In the genomic region with DNA sequence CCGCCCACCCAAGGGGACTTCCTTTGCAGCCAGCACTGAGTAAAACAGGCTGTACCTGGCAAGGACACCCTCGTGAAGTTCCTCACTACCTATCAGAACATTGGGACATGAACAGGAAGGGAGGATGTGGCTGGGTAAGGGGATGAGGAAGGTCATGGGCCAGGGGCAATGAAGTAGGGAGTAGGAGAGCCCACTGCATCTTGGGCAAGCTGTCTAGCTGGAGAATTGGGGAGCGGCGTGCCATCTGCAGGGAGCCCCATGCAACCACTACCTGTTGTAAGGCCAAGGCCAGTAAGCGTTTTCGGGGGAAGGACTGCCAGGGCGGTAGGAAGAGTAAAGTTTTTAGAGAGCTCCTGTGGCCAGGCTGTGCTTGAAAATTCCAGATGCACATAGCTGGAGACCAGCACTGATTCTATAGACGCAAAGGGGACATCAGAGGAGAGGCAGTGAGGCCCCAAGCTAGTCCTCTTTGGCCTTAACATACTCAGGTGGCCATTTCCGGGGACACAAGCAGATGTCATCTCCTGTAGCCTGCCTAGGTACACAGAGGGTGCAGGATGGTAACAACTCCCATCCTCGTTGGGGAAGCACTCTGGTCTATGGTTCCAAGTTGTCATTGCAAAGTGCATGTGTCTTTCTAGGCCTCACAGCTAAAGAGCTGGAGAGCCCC, we compare ENCODE assay signal across 29 mouse cellular contexts. TPM values are rescaled to one million over a fixed set of nuclear protein-coding genes. Genes with fewer than 3 reads are reported as not detected.
"Had no signal": no experiment of that assay in that cellular context is flagged by ENCODE, and none has a peak within 500 bp of the region (broad histone marks: within the 10 kb centered on the region; RNA-seq: fewer than 3 reads in every experiment).

No protein-coding gene starts in this region.

- H3K9me3 ChIP-seq: heart, embryonic 10.5 days; heart, embryonic 13.5 days; heart, embryonic 15.5 days; hindbrain, embryonic 12.5 days; kidney, embryonic 15.5 days; limb, embryonic 13.5 days; limb, embryonic 15.5 days; liver, embryonic 12.5 days had no signal

- H3K4me3 ChIP-seq: heart, embryonic 10.5 days; heart, embryonic 13.5 days; heart, embryonic 15.5 days; hindbrain, embryonic 12.5 days; kidney, embryonic 15.5 days; limb, embryonic 13.5 days; limb, embryonic 15.5 days; liver, embryonic 12.5 days had no signal

- H3K27ac ChIP-seq: heart, embryonic 10.5 days; heart, embryonic 13.5 days; heart, embryonic 15.5 days; hindbrain, embryonic 12.5 days; hindbrain, embryonic 14.5 days; kidney, embryonic 15.5 days; kidney, postnatal 0 days; limb, embryonic 13.5 days; limb, embryonic 15.5 days; liver, embryonic 12.5 days had no signal

- H3K9ac ChIP-seq: heart, embryonic 13.5 days; heart, embryonic 15.5 days; hindbrain, embryonic 12.5 days; hindbrain, embryonic 14.5 days; kidney, embryonic 15.5 days; limb, embryonic 13.5 days; limb, embryonic 15.5 days; liver, embryonic 12.5 days had no signal

- DNase-seq: gastrocnemius, postnatal 14 days; gastrocnemius, postnatal 36 days; heart, adult 18-20 months; heart, postnatal 14 days; heart, postnatal 36 days; kidney, adult 11 months; kidney, adult 2 months; kidney, adult 9 months; kidney, postnatal 14 days; kidney, postnatal 36 days; layer of hippocampus, adult 9-11 months; layer of hippocampus, postnatal 36 days; left cerebral cortex, postnatal 4 days had no signal

- ATAC-seq: hindbrain, embryonic 16.5 days; inflammation-experienced regulatory T-cells, adult 6 months; intestine, embryonic 16.5 days; liver, embryonic 12.5 days had no signal

- H3K4me2 ChIP-seq: heart, embryonic 13.5 days; heart, embryonic 15.5 days; hindbrain, embryonic 12.5 days; hindbrain, embryonic 14.5 days; kidney, embryonic 15.5 days; limb, embryonic 13.5 days; limb, embryonic 15.5 days; liver, embryonic 12.5 days had no signal

- H3K4me1 ChIP-seq: hindbrain, embryonic 12.5 days; kidney, embryonic 15.5 days; liver, embryonic 12.5 days had no signal

- H3K36me3 ChIP-seq: heart, embryonic 10.5 days; heart, embryonic 13.5 days; heart, embryonic 15.5 days; hindbrain, embryonic 12.5 days; kidney, embryonic 15.5 days; limb, embryonic 13.5 days; limb, embryonic 15.5 days; liver, embryonic 12.5 days had no signal

- H3K27me3 ChIP-seq: heart, embryonic 13.5 days; heart, embryonic 15.5 days; hindbrain, embryonic 12.5 days; kidney, embryonic 15.5 days; limb, embryonic 13.5 days; limb, embryonic 15.5 days; liver, embryonic 12.5 days had no signal

RNA-seq across cellular contexts. Expression of gene Adgrf3, which starts 2.2 kb away (rescaled TPM):
- polyA plus RNA-seq: hindbrain, embryonic 12.5 days; hindbrain, embryonic 14.5 days; hindbrain, embryonic 16.5 days; large intestine, adult 2 months; limb, embryonic 11.5 days; limb, embryonic 13.5 days; liver, adult 2 months; liver, embryonic 12.5 days had no signal
